Mouse (Mus musculus): ENCODE measurements around the gene Frem1. TPM values are rescaled to one million over a fixed set of nuclear protein-coding genes. Genes with fewer than 3 reads are reported as not detected.

Frem1 gene
- polyA plus RNA-seq, 1 experiment = 1.5 TPM

DNA sequence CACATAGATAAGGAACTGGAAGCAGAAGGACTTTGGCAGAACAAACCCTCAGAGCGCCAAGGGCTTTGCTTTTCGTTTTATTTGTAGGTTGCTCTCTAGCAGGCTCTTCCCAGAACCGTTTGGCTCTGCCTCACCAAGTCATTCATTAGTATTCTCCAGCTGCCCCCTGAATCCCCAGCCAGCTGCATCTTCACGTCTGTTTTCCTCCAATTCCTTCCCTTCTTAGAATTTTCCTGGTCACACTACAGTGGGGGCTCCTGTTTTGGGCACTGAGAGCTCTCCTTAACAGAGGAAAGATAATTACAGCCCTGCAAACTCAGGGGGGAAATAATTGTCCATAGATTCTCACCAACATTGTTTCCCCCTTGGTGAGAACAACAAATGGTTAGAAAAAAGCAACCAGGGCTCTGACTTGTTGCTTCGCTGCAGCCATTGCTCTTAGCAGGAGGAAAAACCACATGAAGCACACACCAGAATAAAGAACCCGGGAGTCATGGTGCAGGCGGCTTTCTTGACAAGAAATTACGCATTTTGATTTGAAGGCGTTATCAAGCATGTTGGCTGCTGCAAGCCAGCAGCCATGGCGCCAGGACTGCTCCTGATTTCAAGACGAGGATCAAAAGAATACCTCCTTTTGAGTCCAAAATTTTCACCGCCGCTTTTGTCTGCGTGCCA lies 136.0 kb downstream of the Frem1 start:
- TF ChIP-seq CTCF (IDR thresholded peaks at IDR 0.05; ENCODE audit: extremely low read depth, insufficient read depth, low read length) (no peak), POLR2A (IDR thresholded peaks at IDR 0.05; ENCODE audit: extremely low read depth, insufficient read depth, low read length) (no peak)
- Histone ChIP-seq H3K4me1 (ENCODE audit: control insufficient read depth, insufficient read depth, low read length) (no peaks in the 10 kb centered on the region), H3K27ac (ENCODE audit: insufficient read depth, low read length) (no peak overlapping the region; the same call in 1 of the 2 replicates), H3K4me3 (ENCODE audit: insufficient read depth, low read length) (no peak overlapping the region)

GRCm38 (mm10) chr4:82915576-82915975 lies 136.6 kb downstream of the Frem1 start:
- TF ChIP-seq POLR2A (IDR thresholded peaks at IDR 0.05; ENCODE audit: extremely low read depth, insufficient read depth, low read length) = no peak
- TF ChIP-seq CTCF (IDR thresholded peaks at IDR 0.05; ENCODE audit: extremely low read depth, insufficient read depth, low read length) = no peak
- Histone ChIP-seq H3K4me3 (ENCODE audit: insufficient read depth, low read length) (no peak overlapping the region), H3K27ac (ENCODE audit: insufficient read depth, low read length) (no peak overlapping the region), H3K4me1 (ENCODE audit: control insufficient read depth, insufficient read depth, low read length) (no peaks in the 10 kb centered on the region)

- Histone ChIP-seq H3K4me3 (ENCODE audit: insufficient read depth, low read length) (no peak overlapping the region), H3K27ac (ENCODE audit: insufficient read depth, low read length) (no peak overlapping the region), H3K4me1 (ENCODE audit: control insufficient read depth, insufficient read depth, low read length) (no peaks in the 10 kb centered on the region)
- TF ChIP-seq POLR2A (IDR thresholded peaks at IDR 0.05; ENCODE audit: extremely low read depth, insufficient read depth, low read length) = no peak
- no peak for TF ChIP-seq CTCF (IDR thresholded peaks at IDR 0.05; ENCODE audit: extremely low read depth, insufficient read depth, low read length)
These were observed 137.5 kb downstream of the Frem1 start for GRCm38 (mm10) chr4:82914601-82915143.

GRCm38 (mm10) chr4:82895227-82895626 lies 156.9 kb downstream of the Frem1 start:
- TF ChIP-seq CTCF (IDR thresholded peaks at IDR 0.05; ENCODE audit: extremely low read depth, insufficient read depth, low read length) = no peak
- TF ChIP-seq POLR2A (IDR thresholded peaks at IDR 0.05; ENCODE audit: extremely low read depth, insufficient read depth, low read length) = no peak

GRCm38 (mm10) chr4:82892247-82892646 lies 159.9 kb downstream of the Frem1 start:
- peaks cover 3% of the 10 kb centered on the region for H3K4me1 ChIP-seq (ENCODE audit: control insufficient read depth, insufficient read depth, low read length)
- H3K4me3 ChIP-seq (ENCODE audit: insufficient read depth, low read length) = no peak overlapping the region
- TF ChIP-seq CTCF (IDR thresholded peaks at IDR 0.05; ENCODE audit: extremely low read depth, insufficient read depth, low read length) (no peak), POLR2A (IDR thresholded peaks at IDR 0.05; ENCODE audit: extremely low read depth, insufficient read depth, low read length) (no peak)
- H3K27ac ChIP-seq (ENCODE audit: insufficient read depth, low read length) = no peak overlapping the region

More at GRCm38 (mm10) chr4:82895227-82895626, 156.9 kb downstream of the Frem1 start:
- Histone ChIP-seq H3K27ac (ENCODE audit: insufficient read depth, low read length) (no peak overlapping the region), H3K4me3 (ENCODE audit: insufficient read depth, low read length) (no peak overlapping the region), H3K4me1 (ENCODE audit: control insufficient read depth, insufficient read depth, low read length) (peaks cover 3% of the 10 kb centered on the region)

GRCm38 (mm10) chr4:82891566-82891965 lies 160.6 kb downstream of the Frem1 start:
- H3K4me3 ChIP-seq (ENCODE audit: insufficient read depth, low read length) = no peak overlapping the region
- no peak overlapping the region for H3K27ac ChIP-seq (ENCODE audit: insufficient read depth, low read length)
- peaks cover 3% of the 10 kb centered on the region for H3K4me1 ChIP-seq (ENCODE audit: control insufficient read depth, insufficient read depth, low read length)
- TF ChIP-seq POLR2A (IDR thresholded peaks at IDR 0.05; ENCODE audit: extremely low read depth, insufficient read depth, low read length) (no peak), CTCF (IDR thresholded peaks at IDR 0.05; ENCODE audit: extremely low read depth, insufficient read depth, low read length) (no peak)

DNA sequence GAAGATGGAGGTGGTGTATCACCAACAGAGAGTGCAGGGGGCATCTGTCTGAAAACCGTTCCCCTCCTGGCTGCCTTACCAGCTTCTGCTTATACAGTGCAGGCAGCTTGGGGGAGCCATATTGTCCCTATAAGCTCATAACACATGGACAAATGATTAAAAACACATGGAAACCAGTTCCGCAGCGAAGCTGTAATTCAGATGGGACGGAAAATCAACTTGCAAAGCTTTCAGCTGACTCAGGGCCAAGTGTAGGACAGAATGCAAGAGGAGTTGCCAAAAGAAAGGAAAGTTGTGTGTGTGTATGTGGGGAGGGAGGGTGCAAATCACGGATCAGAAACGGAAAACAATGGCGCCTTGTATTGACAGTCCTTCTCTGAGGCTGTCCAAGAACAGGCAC lies 161.1 kb downstream of the Frem1 start:
- no peak for TF ChIP-seq CTCF (IDR thresholded peaks at IDR 0.05; ENCODE audit: extremely low read depth, insufficient read depth, low read length)
- TF ChIP-seq POLR2A (IDR thresholded peaks at IDR 0.05; ENCODE audit: extremely low read depth, insufficient read depth, low read length) = no peak
- Histone ChIP-seq H3K4me3 (ENCODE audit: insufficient read depth, low read length) (no peak overlapping the region), H3K4me1 (ENCODE audit: control insufficient read depth, insufficient read depth, low read length) (peaks cover 3% of the 10 kb centered on the region), H3K27ac (ENCODE audit: insufficient read depth, low read length) (no peak overlapping the region)

DNA sequence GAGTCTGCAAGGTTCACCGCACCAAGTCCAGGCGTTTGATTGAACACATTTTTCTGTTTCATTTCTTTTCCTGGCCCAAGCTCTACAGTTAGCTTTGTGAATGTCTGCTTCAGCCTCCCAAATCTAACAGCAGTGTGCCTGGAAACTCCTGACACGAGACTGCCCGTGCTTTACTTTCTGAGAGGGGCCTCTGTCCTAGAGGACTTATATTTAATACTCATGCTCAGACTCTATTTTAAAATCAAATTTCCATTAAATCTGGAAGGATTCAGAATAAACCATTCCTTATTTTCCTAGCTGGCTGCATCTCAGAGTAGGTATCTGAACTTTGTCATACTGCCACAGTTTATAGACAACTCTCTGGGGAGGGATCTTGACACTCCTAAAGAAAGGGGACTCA lies 161.6 kb downstream of the Frem1 start:
- Histone ChIP-seq H3K27ac (ENCODE audit: insufficient read depth, low read length) (no peak overlapping the region), H3K4me1 (ENCODE audit: control insufficient read depth, insufficient read depth, low read length) (peaks cover 3% of the 10 kb centered on the region), H3K4me3 (ENCODE audit: insufficient read depth, low read length) (no peak overlapping the region)
- TF ChIP-seq POLR2A (IDR thresholded peaks at IDR 0.05; ENCODE audit: extremely low read depth, insufficient read depth, low read length) (no peak), CTCF (IDR thresholded peaks at IDR 0.05; ENCODE audit: extremely low read depth, insufficient read depth, low read length) (no peak)

DNA sequence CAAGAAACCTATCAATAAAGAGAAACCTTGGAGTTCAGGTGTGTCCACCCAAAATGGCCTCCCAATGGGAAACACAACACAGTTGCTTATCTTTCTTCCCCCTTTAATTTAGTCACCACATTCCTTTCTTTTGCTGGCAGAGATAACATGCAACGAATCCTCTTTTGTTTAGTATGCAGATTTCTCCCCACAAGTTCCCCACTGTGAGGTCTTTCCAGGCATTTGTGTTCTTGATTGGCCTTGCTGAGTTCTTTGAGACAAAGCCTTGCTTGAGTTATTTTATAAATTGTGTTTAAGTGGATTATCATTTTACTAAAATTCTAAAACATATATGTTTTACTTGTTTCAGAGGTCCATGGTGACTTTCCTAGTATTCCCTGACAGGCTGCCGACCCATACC lies 166.0 kb downstream of the Frem1 start:
- H3K4me1 ChIP-seq (ENCODE audit: control insufficient read depth, insufficient read depth, low read length) = no peaks in the 10 kb centered on the region
- no peak for TF ChIP-seq POLR2A (IDR thresholded peaks at IDR 0.05; ENCODE audit: extremely low read depth, insufficient read depth, low read length)
- no peak for TF ChIP-seq CTCF (IDR thresholded peaks at IDR 0.05; ENCODE audit: extremely low read depth, insufficient read depth, low read length)

DNA sequence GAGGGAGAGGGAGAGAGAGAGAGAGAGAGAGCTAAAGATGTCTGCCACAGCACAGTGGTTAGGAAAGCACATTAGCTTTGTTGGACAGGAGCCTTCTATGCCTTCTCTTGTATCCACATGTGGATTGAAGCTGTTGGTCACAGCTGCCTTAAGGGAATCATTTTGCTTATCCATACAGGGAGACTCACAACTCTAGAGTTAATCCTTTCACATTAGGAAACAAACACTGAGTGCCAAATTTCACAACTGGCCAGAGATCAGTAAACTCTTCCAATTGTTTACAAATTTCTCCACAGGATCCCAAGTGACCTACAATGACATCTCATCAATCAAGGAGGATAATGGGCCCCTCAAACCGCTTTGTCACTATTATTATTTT lies 166.6 kb downstream of the Frem1 start:
- TF ChIP-seq POLR2A (IDR thresholded peaks at IDR 0.05; ENCODE audit: extremely low read depth, insufficient read depth, low read length) = no peak
- no peak for TF ChIP-seq CTCF (IDR thresholded peaks at IDR 0.05; ENCODE audit: extremely low read depth, insufficient read depth, low read length)
- Histone ChIP-seq H3K27ac (ENCODE audit: insufficient read depth, low read length) (no peak overlapping the region), H3K4me3 (ENCODE audit: insufficient read depth, low read length) (no peak overlapping the region), H3K4me1 (ENCODE audit: control insufficient read depth, insufficient read depth, low read length) (no peaks in the 10 kb centered on the region)

More for the DNA sequence above, 166.0 kb downstream of the Frem1 start:
- H3K4me3 ChIP-seq (ENCODE audit: insufficient read depth, low read length) = no peak overlapping the region
- H3K27ac ChIP-seq (ENCODE audit: insufficient read depth, low read length) = no peak overlapping the region
